Mouse (Mus musculus) CH12.LX (cell line): ENCODE results near the gene Antxrl. TPM values are rescaled to one million over a fixed set of nuclear protein-coding genes. Genes with fewer than 3 reads are reported as not detected.

Source experiments
- DNase-seq: peaks from one replicate; pipeline ENCODE4 v3.0.0-alpha.2; 2013; ENCODE audit errors: extremely low read depth
- H3K27ac ChIP-seq: 2 replicates; pipeline ENCODE4 v1.5.1; 2012; ENCODE audit warnings: low read depth, mild to moderate bottlenecking, control low read depth, moderate library complexity; ENCODE audit not compliant: insufficient read depth
- H3K27me3 ChIP-seq: replicated peaks from 2 replicates; pipeline ENCODE3; 2012; ENCODE audit warnings: inconsistent platforms
- H3K36me3 ChIP-seq, 2 experiments: replicated peaks in 1 of 2; 2 replicates each; pipeline versions ENCODE3 to v1.6.1; 2012; ENCODE audit warnings: inconsistent platforms in 1 of 2, low read length in 1 of 2, mild to moderate bottlenecking in 1 of 2, mixed read lengths in 1 of 2, moderate library complexity in 1 of 2; ENCODE audit not compliant: control insufficient read depth in 1 of 2, insufficient read depth in 1 of 2
- H3K4me1 ChIP-seq, 2 experiments: 2 replicates each; pipeline ENCODE4 v1.6.1; 2012; ENCODE audit warnings: inconsistent platforms in 1 of 2, moderate library complexity in 1 of 2; ENCODE audit not compliant: insufficient read depth in 2 of 2, control insufficient read depth in 1 of 2
- H3K4me2 ChIP-seq: 2 replicates; pipeline ENCODE4 v1.6.1; 2012; ENCODE audit warnings: low read depth, mild to moderate bottlenecking, control low read depth; ENCODE audit not compliant: poor library complexity, insufficient read depth, severe bottlenecking
- H3K4me3 ChIP-seq, 3 experiments: fragments of 150-350 bp in 1 of 3; sonication (generic) in 1 of 3; replicated peaks in 1 of 3; 2 replicates each; pipeline versions ENCODE3 to v1.5.1; 2011 to 2012; ENCODE audit warnings: low read depth in 2 of 3, low read length in 2 of 3, mild to moderate bottlenecking in 2 of 3, moderate library complexity in 2 of 3, control low read depth in 1 of 3, improper control_type of control experiment in 1 of 3, inconsistent platforms in 1 of 3, mixed read lengths in 1 of 3; ENCODE audit not compliant: poor library complexity in 1 of 3
- H3K79me2 ChIP-seq: replicated peaks from 2 replicates; pipeline ENCODE4 v1.6.1; 2012; ENCODE audit warnings: mild to moderate bottlenecking, moderate library complexity; ENCODE audit not compliant: control insufficient read depth, poor library complexity, insufficient read depth, severe bottlenecking; ENCODE audit errors: extremely low read depth
- H3K9ac ChIP-seq: 2 replicates; pipeline ENCODE4 v1.6.1; 2012; ENCODE audit warnings: low read depth, mild to moderate bottlenecking, control low read depth, moderate library complexity; ENCODE audit not compliant: insufficient read depth
- H3K9me3 ChIP-seq: replicated peaks from 2 replicates; pipeline ENCODE3; 2012; ENCODE audit warnings: low read length, inconsistent platforms, mixed read lengths
- BHLHE40 ChIP-seq: IDR thresholded peaks from 2 replicates; pipeline ENCODE4 v1.6.1; 2011; ENCODE audit warnings: mild to moderate bottlenecking, low read depth, low read length, improper control_type of control experiment
- CHD1 ChIP-seq: IDR thresholded peaks from 2 replicates; pipeline ENCODE4 v1.6.1; 2012; ENCODE audit warnings: low read depth, low read length, improper control_type of control experiment, inconsistent platforms
- CHD2 ChIP-seq: IDR thresholded peaks from 2 replicates; pipeline ENCODE4 v1.6.1; 2011; ENCODE audit warnings: low read length, improper control_type of control experiment
- CTCF ChIP-seq, 2 experiments: IDR thresholded peaks in 1 of 2; conservative IDR thresholded peaks in 1 of 2; 2 replicates each; pipeline ENCODE4 v1.5.1; 2011 to 2012; ENCODE audit warnings: low read depth in 2 of 2, low read length in 2 of 2, improper control_type of control experiment in 1 of 2, inconsistent platforms in 1 of 2, mild to moderate bottlenecking in 1 of 2, moderate library complexity in 1 of 2
- E2F4 ChIP-seq: IDR thresholded peaks from 2 replicates; pipeline ENCODE4 v1.6.1; 2011; ENCODE audit warnings: low read depth, low read length, improper control_type of control experiment; ENCODE audit not compliant: insufficient replicate concordance
- ELF1 ChIP-seq: IDR thresholded peaks from 2 replicates; pipeline ENCODE4 v1.6.1; 2014; ENCODE audit warnings: low read depth, mild to moderate bottlenecking, inconsistent platforms, low read length, improper control_type of control experiment
- GABPA ChIP-seq: IDR thresholded peaks from 2 replicates; pipeline ENCODE4 v1.6.1; 2012; ENCODE audit warnings: low read depth, low read length, improper control_type of control experiment, inconsistent platforms; ENCODE audit not compliant: insufficient replicate concordance
- HCFC1 ChIP-seq: IDR thresholded peaks from 2 replicates; pipeline ENCODE4 v1.6.1; 2012; ENCODE audit warnings: low read depth, mild to moderate bottlenecking, inconsistent platforms, low read length, improper control_type of control experiment
- IRF4 ChIP-seq: IDR thresholded peaks from 2 replicates; pipeline ENCODE4 v1.6.1; 2014; ENCODE audit warnings: low read depth, mild to moderate bottlenecking, inconsistent platforms, low read length, improper control_type of control experiment
- MAFK ChIP-seq: IDR thresholded peaks from 2 replicates; pipeline ENCODE4 v1.6.1; 2011; ENCODE audit warnings: low read length, improper control_type of control experiment; ENCODE audit not compliant: insufficient replicate concordance
- MAZ ChIP-seq: IDR thresholded peaks from 2 replicates; pipeline ENCODE4 v1.6.1; 2012; ENCODE audit warnings: low read depth, mild to moderate bottlenecking, inconsistent platforms, low read length, improper control_type of control experiment, moderate library complexity
- RAD21 ChIP-seq: IDR thresholded peaks from 2 replicates; pipeline ENCODE4 v1.6.1; 2011; ENCODE audit warnings: low read depth, mild to moderate bottlenecking, low read length, improper control_type of control experiment, moderate library complexity
- RCOR1 ChIP-seq: conservative IDR thresholded peaks from 2 replicates; pipeline ENCODE4 v1.6.1; 2012; ENCODE audit warnings: low read depth, mild to moderate bottlenecking, inconsistent platforms, low read length, improper control_type of control experiment
- TCF12 ChIP-seq: IDR thresholded peaks from 2 replicates; pipeline ENCODE4 v1.6.1; 2014; ENCODE audit warnings: low read depth, mild to moderate bottlenecking, inconsistent platforms, low read length, improper control_type of control experiment
- UBTF ChIP-seq: IDR thresholded peaks from 2 replicates; pipeline ENCODE4 v1.6.1; 2012; ENCODE audit warnings: low read depth, mild to moderate bottlenecking, inconsistent platforms, low read length, improper control_type of control experiment, moderate library complexity
- USF1 ChIP-seq: IDR thresholded peaks from 2 replicates; pipeline ENCODE4 v1.6.1; 2014; ENCODE audit warnings: low read depth, mild to moderate bottlenecking, inconsistent platforms, low read length, improper control_type of control experiment
- ZKSCAN1 ChIP-seq: IDR thresholded peaks from 2 replicates; pipeline ENCODE4 v1.6.1; 2012; ENCODE audit warnings: low read depth, inconsistent platforms, low read length, improper control_type of control experiment, borderline replicate concordance
- ZMIZ1 ChIP-seq: IDR thresholded peaks from 2 replicates; pipeline ENCODE4 v1.6.1; 2012; ENCODE audit warnings: low read depth, mild to moderate bottlenecking, inconsistent platforms, low read length, improper control_type of control experiment
- ZNF384 ChIP-seq: IDR thresholded peaks from 2 replicates; pipeline ENCODE4 v1.6.1; 2012; ENCODE audit warnings: low read depth, low read length, improper control_type of control experiment, inconsistent platforms
- dilution Hi-C: fragments of 300-500 bp; cut with MboI; formaldehyde crosslinking; loops from 2 replicates; pipeline ENCODE4 v1.14.3; 2020; ENCODE audit warnings: low sequenced_read_pairs; ENCODE audit not compliant: extremely low pct_unique_long_range_greater_than_20kb, extremely low pct_ligation_motif_present
- in situ Hi-C: fragments of 300-500 bp; cut with MboI; formaldehyde crosslinking; loops from 3 replicates; pipeline ENCODE4 v1.14.3; 2019; ENCODE audit warnings: low sequenced_read_pairs, low pct_ligation_motif_present, low pct_unique_long_range_greater_than_20kb, mixed read lengths
- polyA plus RNA-seq: library from polyadenylated mRNA; unstranded; fragments of >175 nt; gene quantifications from 2 replicates; pipeline ENCODE4 v1.2.1, GENCODE M21; 2012; ENCODE audit warnings: low read depth; ENCODE audit not compliant: insufficient read length
- total RNA-seq, 2 experiments: library from RNA; depleted of rRNA; stranded (reverse); fragments of 300-350 nt in 1 of 2; fragments of >200 nt in 1 of 2; gene quantifications; 2 replicates each; pipeline ENCODE4 v1.2.3; 2012 to 2014

Gene Antxrl
- total and polyA plus RNA-seq, 3 experiments: not detected

DNA sequence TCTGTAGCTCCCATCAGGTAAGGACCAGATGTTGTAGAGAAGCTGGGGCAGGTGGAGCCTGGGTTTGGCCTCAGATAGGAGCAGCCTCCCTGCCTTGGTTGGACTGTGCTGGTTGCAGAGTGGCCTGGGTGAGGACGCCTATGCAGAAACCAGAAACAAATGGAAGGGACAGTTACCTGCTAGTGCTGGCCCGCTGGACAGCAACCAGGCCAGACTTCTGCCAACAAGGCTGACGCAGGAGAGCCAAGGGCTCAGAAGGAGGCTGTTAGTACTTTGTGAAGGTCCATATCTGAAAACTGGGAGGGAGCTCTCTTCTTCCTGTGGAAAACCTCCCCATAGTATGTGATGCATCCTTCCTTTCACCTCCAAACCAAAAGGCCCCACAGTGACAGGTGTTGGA is 9.2 kb upstream of the Antxrl start:
- TF ChIP-seq RAD21 (no peak), E2F4 (no peak), RCOR1 (no peak), CHD1 (no peak), UBTF (no peak), ZKSCAN1 (no peak), ZNF384 (no peak), ELF1 (no peak), TCF12 (no peak), MAFK (no peak), GABPA (no peak), BHLHE40 (no peak)
- Histone ChIP-seq H3K36me3 (no peaks in the 10 kb centered on the region), H3K79me2 (no peaks in the 10 kb centered on the region), H3K27ac (no peak overlapping the region), H3K9ac (no peak overlapping the region), H3K4me2 (no peak overlapping the region), H3K27me3 (no peaks in the 10 kb centered on the region), H3K9me3 (no peaks in the 10 kb centered on the region), H3K4me3 (no peak overlapping the region), H3K4me1 (peaks cover 0 to 10% of the 10 kb centered on the region in 2 experiments; a peak in 2 of 4 replicates)
- dilution Hi-C loops: no loop called here
- in situ Hi-C loops: no loop called here
- DNase-seq: no peak

DNA sequence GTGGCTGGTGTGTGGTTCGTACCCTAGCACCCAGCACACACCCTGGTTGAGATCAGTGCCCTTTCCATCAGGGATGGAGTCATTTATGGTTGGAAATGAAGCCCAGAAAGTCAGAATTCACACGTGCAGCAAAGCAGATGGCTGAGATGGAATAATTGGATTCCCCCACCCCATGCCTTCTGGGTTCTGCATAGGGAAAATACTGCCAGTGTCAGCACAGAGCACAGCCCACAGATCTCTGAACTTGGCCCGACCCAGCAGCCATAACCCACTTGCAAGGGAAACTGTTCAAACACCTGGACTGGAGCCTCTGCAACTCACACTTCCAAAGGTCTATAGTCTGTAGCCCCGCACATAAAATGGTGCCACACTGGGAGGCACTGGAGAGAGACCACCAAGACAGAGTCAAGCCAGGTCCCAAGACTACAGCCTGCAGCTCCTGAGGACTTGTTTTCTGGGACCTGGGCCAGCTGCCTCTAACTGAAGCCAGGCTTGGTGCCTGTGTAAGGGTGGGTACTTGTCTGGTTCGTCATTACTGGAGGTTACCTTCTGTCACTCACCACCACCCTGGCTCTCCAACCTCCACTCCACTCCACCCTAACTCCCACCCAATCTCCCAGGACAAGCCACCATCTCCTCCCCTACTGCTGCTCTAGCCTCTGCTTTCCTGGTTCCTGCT is 2.3 kb upstream of the Antxrl start:
- in situ Hi-C loops: no loop called here
- H3K9ac ChIP-seq: no peak overlapping the region
- no peaks in the 10 kb centered on the region for H3K79me2 ChIP-seq
- no peaks in the 10 kb centered on the region for H3K36me3 ChIP-seq
- no peaks in the 10 kb centered on the region for H3K27me3 ChIP-seq
- no peak overlapping the region for H3K27ac ChIP-seq
- H3K4me1 ChIP-seq: peaks cover 0 to 6% of the 10 kb centered on the region in 2 experiments; a peak in 2 of 4 replicates
- H3K4me2 ChIP-seq: no peak overlapping the region
- no peak overlapping the region for H3K4me3 ChIP-seq
- DNase-seq: no peak
- H3K9me3 ChIP-seq: no peaks in the 10 kb centered on the region
- dilution Hi-C loops: no loop called here
- no peak for TF ChIP-seq RCOR1
- no peak for TF ChIP-seq IRF4
- no peak for TF ChIP-seq MAZ
- no peak for TF ChIP-seq ZNF384
- TF ChIP-seq ZMIZ1: no peak
- no peak for TF ChIP-seq CTCF (conservative IDR thresholded peaks at IDR 0.05 in 1 of 2, IDR thresholded peaks at IDR 0.05 in 1 of 2; ENCODE audit: low read depth in 2 of 2, low read length in 2 of 2)
- no peak for TF ChIP-seq HCFC1
- TF ChIP-seq ELF1: no peak
- TF ChIP-seq USF1: no peak
- no peak for TF ChIP-seq CHD2
- TF ChIP-seq RAD21: no peak
